Mouse (Mus musculus): ENCODE measurements at regions not wholly inside any gene's neighbourhood (a gene's known extent, or its start where the extent isn't known, plus 50 kb on each side); places are given as distances from the start of the nearest gene placed in this dataset.

DNA sequence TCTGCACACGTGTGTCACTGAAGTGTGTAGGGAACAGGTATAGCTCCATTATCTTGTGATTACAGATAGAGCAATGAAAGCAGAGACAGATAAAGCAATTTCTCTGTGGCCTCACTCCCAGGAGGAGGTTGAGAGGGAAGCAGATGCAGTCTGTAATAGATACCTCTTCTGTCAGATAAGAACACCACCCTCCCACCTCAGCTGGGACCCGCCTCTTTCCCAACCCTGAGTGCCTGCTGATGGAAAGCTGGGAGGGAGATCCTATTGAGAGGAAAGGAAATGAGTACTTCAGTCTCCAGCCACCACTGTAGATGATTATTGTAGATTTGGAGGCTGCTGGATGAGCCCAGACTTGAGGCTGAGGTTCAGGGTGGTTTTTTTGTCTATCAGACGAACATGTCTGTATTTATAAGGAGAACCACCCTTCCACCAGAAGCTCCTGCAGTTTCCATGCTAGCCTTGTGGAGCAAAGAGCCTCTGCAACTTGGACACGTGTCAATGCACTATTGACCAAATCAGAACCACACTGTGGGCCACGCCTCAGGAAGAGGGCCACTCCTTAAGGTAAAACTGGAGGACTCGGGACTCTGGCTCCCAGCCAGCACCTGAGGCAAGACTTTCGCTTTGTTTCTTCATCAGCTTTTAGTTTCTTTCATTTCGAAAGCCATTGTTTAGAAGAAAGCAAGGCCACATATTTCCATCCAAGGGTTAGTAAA is 55.3 kb upstream of the Plekha5 start:
- DNase-seq (ENCODE audit: low spot score in 2 of 2) = no peak

DNA sequence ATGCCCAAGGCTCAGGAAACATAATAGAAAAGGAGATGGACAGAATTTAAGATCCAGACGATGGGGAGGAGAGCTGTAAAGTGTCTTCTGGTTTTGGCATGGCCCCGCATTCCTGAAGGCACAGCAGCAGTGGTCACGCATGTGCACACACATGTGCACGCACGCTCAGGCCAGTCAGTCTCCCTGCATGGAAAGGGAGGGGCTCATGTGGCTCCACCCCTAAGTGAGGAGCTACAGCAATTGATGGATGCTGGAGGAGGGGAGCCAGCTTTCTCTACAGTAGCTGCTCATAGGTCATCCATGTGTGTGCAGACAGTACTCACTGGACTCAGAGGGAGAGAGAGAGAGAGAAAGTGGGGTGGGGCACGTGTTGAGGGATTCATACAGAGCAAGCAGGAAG is 56.6 kb upstream of the Plekha5 start:
- DNase-seq (ENCODE audit: low spot score in 2 of 2) = no peak

DNA sequence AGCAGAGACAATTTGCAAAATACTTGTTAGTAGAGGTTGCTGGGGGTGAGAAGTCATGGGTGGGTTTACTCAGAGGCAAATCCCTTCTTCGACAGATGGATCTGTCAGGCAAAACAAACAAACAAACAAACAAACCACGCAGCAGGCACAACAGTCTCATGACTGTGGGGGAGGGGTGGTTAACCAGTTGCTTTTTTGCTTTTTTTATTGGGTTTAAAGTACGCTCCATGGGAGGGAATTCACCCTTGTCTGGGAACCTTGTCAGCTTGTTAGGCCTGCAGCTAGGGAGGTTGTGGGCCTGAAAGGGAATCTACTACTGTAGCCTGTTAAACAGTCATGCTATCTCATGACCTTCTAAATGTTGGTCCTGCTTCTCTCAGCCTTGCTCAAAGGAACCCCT is 57.1 kb upstream of the Plekha5 start:
- DNase-seq (ENCODE audit: low spot score in 2 of 2) = no peak

DNA sequence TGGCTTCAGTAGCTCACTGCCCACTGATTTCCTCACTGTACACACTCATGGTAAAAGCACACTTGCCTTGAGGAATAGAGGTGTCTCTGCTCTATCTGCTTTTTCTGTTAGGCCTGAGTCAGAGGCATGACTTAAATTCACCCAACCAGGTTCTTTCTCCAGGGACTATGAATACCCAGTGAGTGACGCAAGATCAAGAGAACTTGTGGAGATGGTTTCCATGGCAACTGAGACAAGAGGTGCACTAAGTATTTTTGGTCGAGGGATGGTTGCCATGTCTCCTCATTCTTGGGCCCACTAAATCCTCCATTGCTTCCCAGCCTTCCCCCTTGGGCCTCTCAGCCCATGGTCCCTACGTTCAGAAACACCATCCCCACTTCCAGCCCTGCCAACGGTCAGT is 62.9 kb upstream of the Plekha5 start:
- DNase-seq (ENCODE audit: low spot score in 2 of 2) = peak; percentile 33 to 52

DNA sequence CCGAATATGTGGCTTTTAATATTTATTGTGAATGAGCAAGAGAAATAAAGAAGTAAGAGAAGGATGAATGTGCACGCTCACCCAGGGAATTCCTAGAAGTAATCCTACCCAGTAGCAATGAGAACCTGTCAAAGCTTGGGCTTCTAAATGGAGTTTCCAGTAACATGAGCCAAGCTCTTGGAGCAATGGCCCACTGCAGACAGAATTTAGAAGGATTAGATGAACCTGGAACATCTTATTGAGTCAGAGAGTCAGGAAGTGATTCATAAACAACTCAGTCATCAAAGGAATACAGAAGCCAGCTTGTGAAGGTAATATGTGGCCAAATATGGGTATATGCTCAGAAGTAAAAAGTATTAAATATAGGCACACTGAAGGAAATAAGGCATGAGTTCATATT is 66.0 kb upstream of the Plekha5 start:
- no peak for DNase-seq (ENCODE audit: low spot score in 2 of 2)

DNA sequence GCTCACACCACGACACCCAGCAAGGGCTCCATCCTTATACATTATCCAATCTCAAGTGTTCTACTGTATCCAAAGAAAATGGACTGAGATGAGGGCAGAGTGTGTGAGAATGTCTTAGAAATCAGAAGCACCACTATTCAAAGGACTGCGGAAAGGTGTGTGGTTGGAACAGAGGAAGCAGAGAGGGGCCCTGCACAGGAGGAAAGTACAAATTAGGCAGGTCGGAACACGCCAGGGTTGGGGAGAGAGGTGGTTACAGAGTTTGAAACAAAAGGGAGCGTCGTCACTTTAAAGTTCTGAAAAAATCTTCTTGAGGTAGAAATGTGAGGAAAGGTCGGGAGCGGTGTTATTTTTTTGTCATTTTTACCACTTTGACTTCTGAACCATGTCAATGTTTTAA is 66.6 kb upstream of the Plekha5 start:
- DNase-seq (ENCODE audit: low spot score in 2 of 2) = no peak

DNA sequence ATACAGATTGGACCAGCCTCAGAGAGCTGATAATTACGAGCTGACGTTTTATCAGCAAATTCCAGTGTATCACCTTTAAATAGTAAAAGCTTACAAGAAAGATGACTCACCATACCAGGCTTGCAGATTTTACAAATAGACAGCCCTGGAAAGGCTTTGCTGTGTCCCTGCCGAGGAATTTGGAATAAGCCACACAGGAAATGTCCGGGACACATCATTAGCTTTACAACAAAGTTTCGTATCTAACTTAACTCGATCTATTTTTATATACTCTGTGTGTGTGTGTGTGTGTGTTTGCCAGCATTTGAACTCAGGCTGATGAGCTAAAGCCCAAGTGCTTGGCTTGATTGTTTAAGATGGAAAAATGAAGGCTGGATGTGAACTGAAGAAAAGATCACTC is 69.8 kb upstream of the Plekha5 start:
- no peak for DNase-seq (ENCODE audit: low spot score in 2 of 2)

DNA sequence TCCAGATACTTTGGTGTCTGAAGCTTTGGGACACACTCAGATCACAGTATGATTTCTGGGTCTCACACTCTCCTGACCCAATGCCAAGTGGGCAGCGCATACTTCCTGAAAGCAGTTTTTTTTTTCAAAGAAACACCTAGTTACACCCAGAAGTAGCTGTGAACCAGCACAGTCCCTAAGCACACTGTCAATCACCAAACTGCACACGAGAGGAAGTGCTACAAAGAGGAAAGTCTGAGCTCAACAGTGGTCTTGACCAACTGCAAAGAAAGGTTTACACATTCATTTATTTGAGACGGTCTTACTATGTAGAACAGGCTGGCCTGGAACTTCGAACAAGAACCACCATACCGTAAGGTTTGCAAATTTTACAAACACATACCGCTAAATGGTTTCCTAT is 70.2 kb upstream of the Plekha5 start:
- no peak for DNase-seq (ENCODE audit: low spot score in 2 of 2)

DNA sequence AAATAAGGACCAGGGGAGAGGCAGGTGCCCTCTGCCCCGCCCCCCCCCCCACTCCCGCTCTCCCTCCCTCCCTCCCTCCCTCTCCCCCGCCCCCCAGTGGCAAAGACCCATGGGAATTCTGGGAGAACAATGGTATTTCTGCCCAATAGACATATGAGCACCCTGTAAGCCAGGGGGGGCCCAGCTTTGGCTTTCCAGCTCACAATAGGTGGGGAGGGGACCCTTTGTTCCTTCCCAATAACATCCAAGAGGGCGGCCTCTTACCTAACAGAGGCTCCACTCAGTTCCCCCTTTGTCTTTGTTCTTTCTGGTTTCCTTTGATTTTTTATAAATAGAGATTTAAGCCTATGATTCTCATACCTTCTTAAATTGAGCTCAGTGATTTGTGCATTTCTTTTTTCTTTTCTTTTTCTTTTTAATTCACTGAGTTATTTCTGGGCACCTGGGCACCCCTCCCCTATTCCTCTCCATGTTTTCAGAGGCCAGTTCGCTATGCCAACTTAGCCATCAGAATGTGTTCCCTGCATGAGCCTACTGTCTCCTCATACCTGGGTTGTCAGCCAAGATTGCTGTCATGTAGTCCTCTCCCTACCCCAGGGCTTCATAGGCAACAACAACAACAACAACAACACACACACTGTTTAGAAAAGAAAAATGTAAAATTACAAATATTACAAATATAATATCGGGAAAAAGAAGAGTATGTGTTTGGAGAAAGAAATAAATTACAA is 72.3 kb upstream of the Plekha5 start:
- DNase-seq (ENCODE audit: low spot score in 2 of 2) = no peak

DNA sequence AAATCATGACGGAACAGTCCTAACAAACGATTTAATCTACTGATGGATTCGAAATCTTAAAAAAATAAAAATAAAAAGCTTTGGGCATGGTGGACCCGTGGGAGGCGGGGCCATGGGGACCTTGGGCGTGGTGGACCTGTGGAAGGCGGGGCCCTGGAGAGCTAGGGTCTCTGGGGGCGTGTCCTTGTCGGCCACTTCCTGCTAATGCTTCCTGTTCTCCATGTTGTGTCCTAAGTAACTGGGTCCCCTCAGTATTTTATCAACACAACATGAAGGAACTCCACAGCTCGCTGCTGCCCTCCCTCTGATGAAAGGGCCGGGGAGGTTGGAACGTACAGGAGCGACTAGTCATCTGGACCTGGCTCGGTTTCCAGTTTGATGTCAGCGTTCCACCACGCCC is 75.3 kb upstream of the Plekha5 start:
- no peak for DNase-seq (ENCODE audit: low spot score in 2 of 2)

DNA sequence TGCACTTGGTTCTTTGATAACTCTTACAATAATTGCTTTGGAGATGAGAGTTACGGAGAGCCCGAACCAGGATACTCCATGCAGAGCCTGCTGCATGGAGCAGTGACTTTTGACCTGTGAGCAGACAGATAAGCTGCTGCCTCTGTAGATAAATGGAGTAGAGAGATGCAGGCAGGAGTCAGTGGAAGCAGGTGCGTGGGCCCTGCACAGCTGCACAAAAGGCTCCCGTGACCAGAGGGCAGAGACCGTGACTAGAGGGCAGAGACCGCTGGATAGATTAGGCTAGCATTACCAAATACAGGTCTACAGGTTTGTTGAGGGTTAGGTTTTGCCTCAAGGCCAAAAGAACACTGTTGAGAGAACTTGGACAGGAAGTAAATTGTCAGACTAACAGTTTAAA is 76.9 kb upstream of the Plekha5 start:
- DNase-seq (ENCODE audit: low spot score in 2 of 2) = no peak

DNA sequence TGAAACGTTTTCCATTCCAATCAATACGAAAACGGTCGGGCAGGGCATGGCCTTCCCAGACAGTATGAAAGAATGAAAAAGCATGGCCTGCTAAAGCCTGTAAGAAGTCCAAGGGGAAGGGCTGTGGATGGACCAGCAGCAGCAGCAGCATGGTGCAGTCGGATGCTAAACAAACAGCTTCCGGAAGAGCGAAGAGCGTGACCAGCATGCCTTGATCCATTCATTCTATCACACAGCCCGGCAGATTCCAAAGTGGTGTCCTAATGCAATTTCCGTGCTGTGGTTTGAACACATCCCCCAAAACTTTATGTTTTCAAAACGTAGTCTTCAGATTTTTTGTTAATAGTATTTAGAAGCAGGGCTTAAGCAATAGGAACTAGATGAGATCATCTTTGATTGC is 80.2 kb upstream of the Plekha5 start:
- DNase-seq (ENCODE audit: low spot score in 2 of 2) = no peak

DNA sequence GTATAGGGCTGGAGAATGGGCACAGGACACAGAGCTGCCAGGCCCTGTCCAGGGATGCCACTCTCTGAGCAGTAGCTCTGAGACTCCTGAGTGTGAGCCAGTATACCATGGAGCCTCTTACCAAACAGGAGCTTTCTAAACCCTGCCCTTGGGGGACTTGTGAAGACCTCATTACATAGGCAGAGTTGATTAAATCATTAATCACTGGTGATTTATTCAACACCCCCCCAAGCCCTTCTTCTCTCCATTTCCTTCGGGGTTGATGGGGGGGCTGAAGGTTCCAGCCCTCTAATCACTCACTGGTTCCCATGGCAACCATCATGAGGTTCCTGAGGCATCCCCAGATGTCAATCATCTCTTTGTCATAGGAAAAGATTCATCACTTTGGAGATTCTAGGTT is 81.0 kb upstream of the Plekha5 start:
- no peak for DNase-seq (ENCODE audit: low spot score in 2 of 2)

DNA sequence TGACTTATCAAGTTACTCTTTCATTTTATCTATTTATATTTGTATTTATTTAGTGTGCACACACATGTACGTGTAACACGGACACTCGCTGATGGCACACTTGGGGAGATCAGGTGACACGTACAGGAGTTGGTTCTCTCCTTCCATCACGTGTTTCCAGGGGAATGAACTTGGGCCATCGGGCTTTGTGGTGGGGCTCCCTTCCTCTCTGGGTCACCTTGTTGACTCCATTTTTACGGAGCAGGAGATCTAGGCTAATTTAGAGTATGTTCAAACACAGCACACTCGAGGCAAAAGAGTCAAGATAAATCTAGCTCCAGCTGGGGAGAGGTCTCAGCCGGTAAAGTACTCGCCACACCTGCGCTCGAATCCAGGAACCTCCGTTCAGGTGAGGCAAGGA is 84.1 kb upstream of the Plekha5 start:
- no peak for DNase-seq (ENCODE audit: low spot score in 2 of 2)

DNA sequence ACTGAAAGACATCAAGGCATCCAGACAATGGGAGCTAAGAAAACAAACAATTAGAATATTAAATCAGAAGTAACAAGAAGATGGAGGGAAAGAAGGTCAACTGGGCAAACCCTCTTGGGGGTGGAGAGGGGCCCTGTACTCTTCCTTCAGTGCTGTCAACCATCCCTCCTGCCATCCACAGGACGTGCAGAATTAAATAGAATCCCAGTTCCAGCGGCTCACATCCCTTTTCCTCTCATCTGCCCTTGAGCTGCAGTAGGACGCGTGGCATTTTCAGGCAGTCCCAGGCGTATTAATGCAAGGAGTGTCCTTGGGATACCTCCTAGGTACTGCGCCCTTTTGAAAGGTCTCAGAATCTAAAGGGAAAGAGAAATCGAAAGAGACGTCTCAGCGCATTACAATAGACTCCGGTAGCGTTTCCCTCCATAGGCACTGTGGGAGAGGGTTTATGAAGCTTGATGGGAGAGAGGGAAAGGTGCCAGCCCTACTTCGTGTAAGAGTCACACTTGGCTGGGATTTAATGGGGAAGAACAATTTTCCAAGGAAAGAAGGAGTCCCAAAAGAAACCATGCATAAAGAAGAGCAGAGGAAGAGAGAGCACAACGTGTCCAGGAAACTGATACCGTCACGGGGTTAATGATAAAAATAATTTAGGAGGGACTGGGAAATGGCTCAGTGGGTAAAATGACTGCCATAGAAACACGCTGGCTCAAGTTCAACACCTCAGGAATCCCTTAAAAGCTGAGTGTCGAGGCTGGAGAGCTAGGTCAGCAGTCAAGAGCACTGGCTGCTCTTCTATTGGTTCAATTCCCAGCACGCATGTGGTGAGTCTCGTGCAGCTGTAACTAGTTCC is 85.7 kb upstream of the Plekha5 start:
- DNase-seq (ENCODE audit: low spot score in 2 of 2) = no peak

DNA sequence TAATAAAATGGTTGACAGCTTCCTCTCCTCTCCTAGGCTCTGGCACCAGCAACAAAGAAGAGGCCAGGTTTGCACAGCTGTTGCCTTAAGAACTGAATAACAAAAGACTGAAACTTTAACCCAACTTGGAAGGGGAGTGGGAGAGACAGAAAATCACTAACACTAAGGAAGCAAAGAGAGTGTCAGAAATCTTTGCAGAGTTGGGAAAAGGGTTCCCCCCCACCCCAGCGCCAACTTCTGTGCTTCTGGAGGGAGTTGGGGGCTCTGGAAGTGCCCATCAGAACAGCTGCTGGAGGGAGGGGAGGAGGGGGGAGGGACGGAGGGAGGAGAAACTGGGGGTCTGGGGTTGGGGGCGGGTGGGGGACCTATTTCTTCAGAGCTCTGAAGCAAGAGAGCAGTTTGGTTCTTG is 86.8 kb upstream of the Plekha5 start:
- no peak for DNase-seq (ENCODE audit: low spot score in 2 of 2)

DNA sequence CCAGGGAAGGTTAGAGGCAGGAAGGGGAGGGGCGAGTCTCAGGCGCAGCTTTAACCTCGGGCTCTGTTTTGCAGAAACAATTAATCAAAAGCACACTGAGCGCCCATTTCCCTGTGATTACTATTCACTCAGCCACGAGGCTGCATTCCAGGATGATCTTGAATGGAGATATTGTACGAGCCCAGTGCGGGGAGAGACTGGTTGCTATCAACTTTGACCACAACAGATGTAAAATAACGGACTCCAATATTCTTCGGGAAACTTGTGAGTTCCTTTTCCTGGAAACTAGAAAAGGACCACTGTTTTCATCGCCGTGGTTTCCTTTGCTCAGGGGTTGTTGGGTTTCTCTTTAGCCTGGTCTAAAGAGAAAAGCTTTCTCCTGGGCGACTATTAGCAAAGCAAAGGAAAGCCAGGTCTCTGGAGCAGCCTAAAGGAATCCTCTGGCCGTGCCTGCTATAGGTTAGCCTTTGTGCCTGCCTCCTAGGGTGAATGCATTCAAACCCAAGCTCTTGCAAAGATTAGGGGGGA is 87.4 kb upstream of the Plekha5 start:
- DNase-seq (ENCODE audit: low spot score in 2 of 2) = no peak

DNA sequence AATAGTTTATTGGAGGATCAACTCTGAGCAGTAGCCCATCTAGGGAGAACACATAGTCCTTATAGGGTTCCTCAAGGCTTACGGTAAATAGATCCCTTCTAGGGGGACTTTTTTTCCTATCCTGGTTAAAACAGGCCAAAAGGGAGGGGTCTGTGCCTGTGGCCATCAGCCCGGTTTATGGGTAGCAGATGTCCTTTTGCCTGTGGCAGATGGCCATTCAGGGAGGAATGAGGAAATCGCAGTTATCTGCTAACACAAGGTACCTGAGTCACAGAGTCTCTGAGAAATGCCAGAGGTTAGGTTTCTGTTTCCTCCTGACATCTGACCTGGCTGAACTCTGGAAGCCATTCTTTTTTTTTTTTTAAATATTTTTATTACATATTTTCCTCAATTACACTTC is 90.5 kb upstream of the Plekha5 start:
- no peak for DNase-seq (ENCODE audit: low spot score in 2 of 2)

DNA sequence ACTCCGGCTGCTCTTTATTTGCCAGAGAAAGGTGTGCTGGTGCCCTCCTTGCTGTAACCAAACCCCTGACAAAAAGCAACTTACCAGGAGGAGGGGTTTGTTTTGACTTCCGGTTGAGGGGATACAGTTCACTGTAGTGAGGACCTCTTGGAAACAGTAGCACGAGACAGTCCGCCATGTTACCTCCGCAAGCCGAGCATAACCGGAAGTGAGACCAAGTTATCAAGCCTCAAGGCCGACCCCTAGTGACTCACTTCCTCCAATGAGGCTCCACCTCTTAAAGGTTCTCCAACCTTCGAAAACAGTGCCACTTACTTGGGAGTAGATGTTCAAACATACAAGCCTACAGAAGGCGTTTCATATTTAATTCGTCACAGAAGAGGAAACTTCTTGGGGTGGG is 115.2 kb upstream of the Plekha5 start:
- DNase-seq (ENCODE audit: low spot score in 2 of 2) = no peak

DNA sequence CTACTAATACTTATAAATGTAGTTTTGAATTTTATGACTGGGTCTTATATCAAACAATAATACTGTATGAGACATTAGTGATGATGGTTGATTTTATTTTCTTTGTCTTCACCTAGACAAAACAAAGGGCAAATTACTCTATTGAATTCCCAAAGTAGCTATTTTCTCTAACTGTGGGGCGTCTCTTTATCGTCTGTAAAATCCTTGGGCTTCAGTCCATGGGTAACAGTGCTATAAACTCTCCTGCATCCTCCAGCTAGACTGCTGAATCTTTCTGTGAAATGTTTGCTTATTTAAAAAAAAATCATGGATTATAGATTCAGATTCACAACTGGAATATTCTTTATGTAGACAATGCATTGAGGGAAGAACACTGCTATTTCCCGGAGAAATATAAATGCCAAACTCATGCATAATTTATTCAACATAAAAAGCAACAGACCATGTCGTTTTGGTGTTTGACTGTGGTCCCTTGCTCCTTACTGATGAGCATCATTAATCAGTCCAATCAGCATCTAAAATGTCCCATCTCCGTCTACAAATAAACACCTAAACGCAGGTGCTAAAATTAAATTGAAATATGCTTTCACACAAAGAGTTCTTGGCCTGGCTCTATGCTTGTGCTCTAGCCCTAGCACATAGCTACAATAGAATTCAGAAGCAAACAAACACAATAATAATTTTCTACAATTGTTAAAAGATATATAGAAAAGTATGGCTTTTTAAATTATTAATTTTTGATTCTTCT is 116.9 kb upstream of the Plekha5 start:
- no peak for DNase-seq (ENCODE audit: low spot score in 2 of 2)

DNA sequence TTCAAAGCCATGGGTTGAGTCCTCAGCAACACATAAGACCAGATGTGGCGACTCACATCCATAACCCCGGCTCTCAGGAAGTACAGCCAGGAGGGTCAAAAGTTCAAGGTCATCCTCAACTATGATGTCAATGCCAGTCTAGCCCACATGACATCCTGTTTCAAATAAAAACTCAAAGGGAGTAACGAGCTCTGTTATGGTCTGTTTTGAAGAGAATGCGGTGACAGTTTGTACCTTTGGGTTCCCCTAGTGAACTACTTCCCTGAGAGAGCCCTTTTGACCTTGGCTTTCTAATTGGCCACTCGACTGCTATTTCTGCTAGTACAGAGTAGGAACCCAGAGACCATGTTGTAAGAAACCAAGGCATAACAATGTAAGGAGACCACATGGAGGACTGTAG is 119.7 kb upstream of the Plekha5 start:
- DNase-seq (ENCODE audit: low spot score in 2 of 2) = no peak
